Comparison of ENCODE assay signal across 9 mouse cellular contexts in genomic region chr17:35105740-35106389, GRCm38 (mm10). TPM values are rescaled to one million over a fixed set of nuclear protein-coding genes. Genes with fewer than 3 reads are reported as not detected.
DNase-seq lines count a peak whose midpoint lies in the region; ATAC-seq and TF ChIP-seq lines count a peak whose summit lies in the region.
"Had no signal": no experiment of that assay in that cellular context is flagged by ENCODE, and none has a peak within 500 bp of the region (broad histone marks: within the 10 kb centered on the region; RNA-seq: fewer than 3 reads in every experiment).

No protein-coding gene starts in this region.

- intact Hi-C loops in heart, postnatal 25 days (cut with DNase I), result loop anchor here (1.0 kb wide), 1 partner anchor 85 kb away; no protein-coding TSS in a partner anchor

- WGBS in heart, embryonic 12.5 days, result 29% methylated on average over 13 of the region's 13 CpGs
- WGBS in forebrain, embryonic 10.5 days, result 27% methylated on average over 13 of the region's 13 CpGs
- 24% methylated on average over 13 of the region's 13 CpGs for WGBS in kidney, adult 2 months
- WGBS in lung, postnatal 0 days, result 22% methylated on average over 13 of the region's 13 CpGs

- peaks cover 24% of the 10 kb centered on the region for H3K4me1 ChIP-seq in heart, embryonic 12.5 days (replicated peaks)
- peaks cover 11% of the 10 kb centered on the region for H3K4me1 ChIP-seq in forebrain, embryonic 10.5 days
- peaks cover 4% of the 10 kb centered on the region; the same call in 1 of the 2 replicates for H3K4me1 ChIP-seq in kidney, adult 2 months (ENCODE audit: control insufficient read depth, insufficient read depth, low read length)
- H3K4me1 ChIP-seq in lung, postnatal 0 days (ENCODE audit: insufficient read depth, low read depth, low read length), result no peaks in the 10 kb centered on the region

- DNase-seq in heart, postnatal 25 days (ENCODE audit: low spot score), result no peak
- peak; percentile 68 for DNase-seq in brain, embryonic 14.5 days (ENCODE audit: low read depth)
- DNase-seq in forebrain, embryonic 10.5 days (ENCODE audit: extremely low spot score, low spot score), result peak; percentile 21
- peak; percentile 54 for DNase-seq in kidney, adult 2 months
- peak; percentile 66 for DNase-seq in lung, postnatal 0 days (ENCODE audit: low spot score)
- DNase-seq in spleen, postnatal 4 days (ENCODE audit: low spot score in 2 of 2), result peak; percentile 58 to 73
- DNase-seq in urinary bladder, postnatal 25 days (ENCODE audit: low spot score), result no peak

- no peaks in the 10 kb centered on the region for H3K9me3 ChIP-seq in heart, embryonic 12.5 days (replicated peaks)
- H3K9me3 ChIP-seq in forebrain, embryonic 10.5 days, result no peaks in the 10 kb centered on the region
- H3K9me3 ChIP-seq in lung, postnatal 0 days (ENCODE audit: low read length), result no peaks in the 10 kb centered on the region
- H3K9me3 ChIP-seq: limb, embryonic 15.5 days had no signal

- no peak overlapping the region for H3K4me3 ChIP-seq in heart, embryonic 12.5 days
- H3K4me3 ChIP-seq in forebrain, embryonic 10.5 days, result peak overlapping the region; percentile 28
- H3K4me3 ChIP-seq in kidney, adult 2 months (ENCODE audit: insufficient read depth, low read depth, low read length), result no peak overlapping the region
- no peak overlapping the region for H3K4me3 ChIP-seq in lung, postnatal 0 days (ENCODE audit: low read depth, low read length)
- H3K4me3 ChIP-seq: limb, embryonic 15.5 days had no signal

- no peak for TF ChIP-seq POLR2A in brain, embryonic 14.5 days (IDR thresholded peaks at IDR 0.05; ENCODE audit: borderline replicate concordance, extremely low read depth, insufficient read depth, insufficient read length, poor library complexity, severe bottlenecking)
- no peak for TF ChIP-seq POLR2A in kidney, adult 2 months (IDR thresholded peaks at IDR 0.05; ENCODE audit: low read depth, low read length)

- H3K9ac ChIP-seq in heart, embryonic 12.5 days, result peak overlapping the region; percentile 52
- no peak overlapping the region; the same call in 1 of the 2 replicates for H3K9ac ChIP-seq in lung, postnatal 0 days (replicated peaks; ENCODE audit: low read depth)
- H3K9ac ChIP-seq: limb, embryonic 15.5 days had no signal

- peak overlapping the region; percentile 29; the same call in 1 of the 2 replicates for H3K4me2 ChIP-seq in heart, embryonic 12.5 days
- no peak overlapping the region for H3K4me2 ChIP-seq in lung, postnatal 0 days (replicated peaks; ENCODE audit: low read depth, low read length)
- H3K4me2 ChIP-seq: limb, embryonic 15.5 days had no signal

- no peaks in the 10 kb centered on the region for H3K27me3 ChIP-seq in heart, embryonic 12.5 days (replicated peaks)
- H3K27me3 ChIP-seq in forebrain, embryonic 10.5 days (ENCODE audit: poor library complexity, severe bottlenecking), result no peaks in the 10 kb centered on the region
- H3K27me3 ChIP-seq in kidney, adult 2 months (replicated peaks; ENCODE audit: control insufficient read depth, insufficient read depth, low read length), result no peaks in the 10 kb centered on the region
- no peaks in the 10 kb centered on the region for H3K27me3 ChIP-seq in lung, postnatal 0 days (replicated peaks; ENCODE audit: insufficient read depth, low read length)
- H3K27me3 ChIP-seq: limb, embryonic 15.5 days had no signal

- peaks cover 31% of the 10 kb centered on the region for H3K36me3 ChIP-seq in heart, embryonic 12.5 days
- H3K36me3 ChIP-seq in forebrain, embryonic 10.5 days (replicated peaks), result peaks cover 30% of the 10 kb centered on the region
- no peaks in the 10 kb centered on the region for H3K36me3 ChIP-seq in kidney, adult 2 months (ENCODE audit: control insufficient read depth, insufficient read depth, low read length)
- H3K36me3 ChIP-seq in lung, postnatal 0 days (ENCODE audit: insufficient read depth, low read length), result peaks cover 22% of the 10 kb centered on the region; the same call in 1 of the 2 replicates

- H3K27ac ChIP-seq in heart, embryonic 12.5 days (ENCODE audit: poor library complexity, severe bottlenecking), result no peak overlapping the region
- H3K27ac ChIP-seq in forebrain, embryonic 10.5 days, result peak overlapping the region; percentile 82
- no peak overlapping the region for H3K27ac ChIP-seq in kidney, adult 2 months (ENCODE audit: insufficient read depth, low read depth, low read length)
- no peak overlapping the region for H3K27ac ChIP-seq in lung, postnatal 0 days (ENCODE audit: low read length)
- H3K27ac ChIP-seq: limb, embryonic 15.5 days had no signal

- no peak for TF ChIP-seq EP300 in lung, postnatal 0 days (IDR thresholded peaks at IDR 0.05)

- peak; percentile 66 for TF ChIP-seq CTCF in brain, embryonic 14.5 days (IDR thresholded peaks at IDR 0.05; ENCODE audit: borderline replicate concordance, extremely low read depth, insufficient read depth, insufficient read length)
- TF ChIP-seq CTCF in kidney, adult 2 months (conservative IDR thresholded peaks at IDR 0.05; ENCODE audit: insufficient read depth, insufficient read length, low read depth, low read length), result peak; percentile 64
- peak; percentile 73 for TF ChIP-seq CTCF in lung, postnatal 0 days (IDR thresholded peaks at IDR 0.05)

- ATAC-seq in heart, embryonic 12.5 days (ENCODE audit: insufficient number of reproducible peaks, low FRiP score), result no peak
- ATAC-seq in lung, postnatal 0 days, result no peak

RNA-seq across cellular contexts. Expression of gene Ly6g5c, which starts 2.2 kb away (rescaled TPM):
- not detected in 2 replicates for polyA plus RNA-seq in heart, embryonic 12.5 days (2016; fragmentation: Nextera tagmentation; extraction: Ambion mirVana)
- not detected for total RNA-seq in heart, postnatal 25 days (2021)
- not detected in 2 replicates for polyA plus RNA-seq in brain, embryonic 14.5 days (2012; rRNA removed)
- polyA plus RNA-seq in forebrain, embryonic 10.5 days (2016; fragmentation: Nextera tagmentation; extraction: Ambion mirVana), result not detected in 2 replicates
- not detected in 2 replicates for polyA plus RNA-seq in kidney, adult 2 months (2012; rRNA removed)
- not detected in 2 replicates for polyA plus RNA-seq in lung, postnatal 0 days (2015; fragmentation: Nextera tagmentation; extraction: Ambion mirVana)
- polyA plus RNA-seq: limb, embryonic 15.5 days had no signal

RNA-seq across cellular contexts. Expression of gene Ly6g5b, which starts 9.4 kb away (rescaled TPM):
- polyA plus RNA-seq in heart, embryonic 12.5 days (2016; fragmentation: Nextera tagmentation; extraction: Ambion mirVana), result 0.32 and 0.38 TPM in 2 replicates
- under 1 TPM in 1 of 2 experiments, not detected in 1; 0.36 TPM for total RNA-seq in heart, postnatal 25 days (2021)
- 3.1 and 3.4 TPM in 2 replicates for polyA plus RNA-seq in brain, embryonic 14.5 days (2012; rRNA removed)
- polyA plus RNA-seq in forebrain, embryonic 10.5 days (2016; fragmentation: Nextera tagmentation; extraction: Ambion mirVana), result 1.2 and 1.4 TPM in 2 replicates
- 0.81 and 1.0 TPM in 2 replicates for polyA plus RNA-seq in kidney, adult 2 months (2012; rRNA removed)
- 0.60 and 0.69 TPM in 2 replicates for polyA plus RNA-seq in lung, postnatal 0 days (2015; fragmentation: Nextera tagmentation; extraction: Ambion mirVana)

RNA-seq across cellular contexts. Expression of gene Gpank1, which starts 15.4 kb away (rescaled TPM):
- 11.1 and 15.1 TPM in 2 replicates for polyA plus RNA-seq in heart, embryonic 12.5 days (2016; fragmentation: Nextera tagmentation; extraction: Ambion mirVana)
- 1 to 10 TPM; 6.3 to 9.5 TPM for total RNA-seq in heart, postnatal 25 days (2021)
- polyA plus RNA-seq in brain, embryonic 14.5 days (2012; rRNA removed), result 21.4 and 25.3 TPM in 2 replicates
- polyA plus RNA-seq in forebrain, embryonic 10.5 days (2016; fragmentation: Nextera tagmentation; extraction: Ambion mirVana), result 33.9 and 42.2 TPM in 2 replicates
- 15.1 and 15.5 TPM in 2 replicates for polyA plus RNA-seq in kidney, adult 2 months (2012; rRNA removed)
- polyA plus RNA-seq in lung, postnatal 0 days (2015; fragmentation: Nextera tagmentation; extraction: Ambion mirVana), result 16.0 and 18.5 TPM in 2 replicates

RNA-seq across cellular contexts. Expression of gene Csnk2b, which starts 16.0 kb away (rescaled TPM):
- 190 and 207 TPM in 2 replicates for polyA plus RNA-seq in heart, embryonic 12.5 days (2016; fragmentation: Nextera tagmentation; extraction: Ambion mirVana)
- 100 to 1,000 TPM; 155 to 167 TPM for total RNA-seq in heart, postnatal 25 days (2021)
- polyA plus RNA-seq in brain, embryonic 14.5 days (2012; rRNA removed), result 243 and 257 TPM in 2 replicates
- 290 and 303 TPM in 2 replicates for polyA plus RNA-seq in forebrain, embryonic 10.5 days (2016; fragmentation: Nextera tagmentation; extraction: Ambion mirVana)
- polyA plus RNA-seq in kidney, adult 2 months (2012; rRNA removed), result 434 and 474 TPM in 2 replicates
- 203 and 207 TPM in 2 replicates for polyA plus RNA-seq in lung, postnatal 0 days (2015; fragmentation: Nextera tagmentation; extraction: Ambion mirVana)

RNA-seq across cellular contexts. Expression of gene Abhd16a, which starts 16.8 kb away (rescaled TPM):
- 58.9 and 65.1 TPM in 2 replicates for polyA plus RNA-seq in heart, embryonic 12.5 days (2016; fragmentation: Nextera tagmentation; extraction: Ambion mirVana)
- 10 to 100 TPM; 47.9 to 57.5 TPM for total RNA-seq in heart, postnatal 25 days (2021)
- polyA plus RNA-seq in brain, embryonic 14.5 days (2012; rRNA removed), result 91.0 and 135 TPM in 2 replicates
- polyA plus RNA-seq in forebrain, embryonic 10.5 days (2016; fragmentation: Nextera tagmentation; extraction: Ambion mirVana), result 51.8 and 52.7 TPM in 2 replicates
- 156 and 217 TPM in 2 replicates for polyA plus RNA-seq in kidney, adult 2 months (2012; rRNA removed)
- polyA plus RNA-seq in lung, postnatal 0 days (2015; fragmentation: Nextera tagmentation; extraction: Ambion mirVana), result 104 and 111 TPM in 2 replicates

Comparison
In these comparisons a context has a peak if more than half of its experiments do, and no peak if none do; other contexts are left out.
1. DNase-seq: peak in brain, embryonic 14.5 days (single experiment), forebrain, embryonic 10.5 days (single experiment), kidney, adult 2 months (single experiment), lung, postnatal 0 days (single experiment) and spleen, postnatal 4 days (2 of 2); none in heart, postnatal 25 days (single experiment) and urinary bladder, postnatal 25 days (single experiment).
2. Peak in every context shown above with its lines, with median percentiles within 50 percentile points of each other: CTCF ChIP-seq.